Mouse (Mus musculus) limb, embryonic 11.5 days (tissue): ENCODE data around the gene Pmp22. TPM values are rescaled to one million over a fixed set of nuclear protein-coding genes. Genes with fewer than 3 reads are reported as not detected.

Experiments
- ATAC-seq: fragments of 200-750 bp; cut with Nextera tagmentation; 2 replicates; pipeline ENCODE4 v1.8.0; 2017; ENCODE audit warnings: low read depth; ENCODE audit not compliant: insufficient number of reproducible peaks, low FRiP score, low TSS enrichment
- DNase-seq: peaks from one replicate; pipeline ENCODE4 v3.0.0-alpha.2; 2015; ENCODE audit warnings: low spot score
- H3K27ac ChIP-seq: fragments of 300-500 bp; sonication (generic); replicated peaks from 2 replicates; pipeline ENCODE4 v1.5.1; 2014; ENCODE audit warnings: low read depth, mild to moderate bottlenecking, low read length
- H3K27me3 ChIP-seq: fragments of 300-500 bp; sonication (generic); 2 replicates; pipeline ENCODE4 v1.6.1; 2014; ENCODE audit warnings: mild to moderate bottlenecking, low read length, mixed read lengths; ENCODE audit not compliant: control insufficient read depth, insufficient read depth
- H3K36me3 ChIP-seq: fragments of 300-500 bp; sonication (generic); 2 replicates; pipeline ENCODE4 v1.6.1; 2014; ENCODE audit warnings: mild to moderate bottlenecking, low read length, moderate library complexity, mixed read lengths; ENCODE audit not compliant: control insufficient read depth, insufficient read depth
- H3K4me1 ChIP-seq: fragments of 300-500 bp; sonication (generic); 2 replicates; pipeline ENCODE4 v1.6.1; 2014; ENCODE audit warnings: low read length, mixed read lengths; ENCODE audit not compliant: control insufficient read depth, insufficient read depth
- H3K4me2 ChIP-seq: fragments of 300-500 bp; sonication (generic); 2 replicates; pipeline ENCODE4 v1.6.1; 2014; ENCODE audit warnings: low read depth, mild to moderate bottlenecking, moderate library complexity; ENCODE audit not compliant: severe bottlenecking
- H3K4me3 ChIP-seq: fragments of 300-500 bp; sonication (generic); 2 replicates; pipeline ENCODE4 v1.5.1; 2014; ENCODE audit warnings: low read depth, low read length
- H3K9ac ChIP-seq: fragments of 300-500 bp; sonication (generic); 2 replicates; pipeline ENCODE4 v1.6.1; 2014; ENCODE audit warnings: mild to moderate bottlenecking, low read length
- H3K9me3 ChIP-seq: fragments of 300-500 bp; sonication (generic); 2 replicates; pipeline ENCODE4 v1.6.1; 2016; ENCODE audit warnings: low read length; ENCODE audit not compliant: control insufficient read depth
- WGBS: fragments of 180-500 bp; shearing (Covaris S2); extraction: QIAGEN DNeasy Blood & Tissue Kit; methylation state at CpG from one replicate; pipeline ENCODE4 v1.1.7; 2014; 5-methylcytosine and 5-hydroxymethylcytosine counted together
- polyA plus RNA-seq: library from polyadenylated mRNA; unstranded; fragments of >200 nt; fragmentation: Nextera tagmentation; extraction: Ambion mirVana; gene quantifications from 2 replicates; pipeline ENCODE4 v1.2.1, GENCODE M21; 2014

Gene Pmp22
- polyA plus RNA-seq, 1 experiment from 2014 or later, result 51.0 TPM

GRCm38 (mm10) chr11:63130497-63130896, 1.7 kb downstream of the Pmp22 start:
- H3K36me3 ChIP-seq, result no peaks in the 10 kb centered on the region
- DNase-seq (no peak), ATAC-seq (no peak)
- H3K9ac ChIP-seq, result no peak overlapping the region
- H3K4me3 ChIP-seq, result no peak overlapping the region
- H3K4me2 ChIP-seq, result peak overlapping the region; percentile 96
- H3K4me1 ChIP-seq, result peaks cover 41% of the 10 kb centered on the region
- H3K9me3 ChIP-seq, result no peaks in the 10 kb centered on the region
- H3K27me3 ChIP-seq, result peaks cover 15% of the 10 kb centered on the region
- WGBS, result 44% methylated on average over 8 of the region's 8 CpGs
- H3K27ac ChIP-seq, result no peak overlapping the region

- peak overlapping the region; percentile 59 for H3K4me3 ChIP-seq
- H3K4me2 ChIP-seq, result peak overlapping the region; percentile 96
- peaks cover 15% of the 10 kb centered on the region for H3K27me3 ChIP-seq
- H3K36me3 ChIP-seq, result no peaks in the 10 kb centered on the region
- DNase-seq (peak; percentile 54), ATAC-seq (no peak)
- WGBS, result 5% methylated on average over 33 of the region's 33 CpGs
- H3K9me3 ChIP-seq, result no peaks in the 10 kb centered on the region
- H3K9ac ChIP-seq, result peak overlapping the region; percentile 47
- H3K4me1 ChIP-seq, result peaks cover 37% of the 10 kb centered on the region
- H3K27ac ChIP-seq, result no peak overlapping the region
Measured at GRCm38 (mm10) chr11:63131001-63131692, 2.4 kb downstream of the Pmp22 start.

- Histone ChIP-seq H3K4me1 (peaks cover 37% of the 10 kb centered on the region), H3K27me3 (peaks cover 15% of the 10 kb centered on the region), H3K27ac (no peak overlapping the region), H3K4me3 (peak overlapping the region; percentile 59), H3K9ac (peak overlapping the region; percentile 47), H3K4me2 (peak overlapping the region; percentile 96), H3K9me3 (no peaks in the 10 kb centered on the region), H3K36me3 (no peaks in the 10 kb centered on the region)
- DNase-seq (no peak), ATAC-seq (no peak)
- WGBS, result 6% methylated on average over 11 of the region's 11 CpGs
Measured at GRCm38 (mm10) chr11:63131693-63132040, 2.9 kb downstream of the Pmp22 start.

- Histone ChIP-seq H3K9ac (peak overlapping the region; percentile 85), H3K27ac (peak overlapping the region; percentile 64; the same call in 1 of the 2 replicates), H3K4me3 (peak overlapping the region; percentile 59), H3K9me3 (no peaks in the 10 kb centered on the region), H3K36me3 (no peaks in the 10 kb centered on the region), H3K27me3 (peaks cover 15% of the 10 kb centered on the region), H3K4me1 (peaks cover 37% of the 10 kb centered on the region), H3K4me2 (peak overlapping the region; percentile 96)
- 1% methylated on average over 11 of the region's 11 CpGs for WGBS
- ATAC-seq (no peak), DNase-seq (no peak)
Measured at GRCm38 (mm10) chr11:63132151-63132500, 3.3 kb downstream of the Pmp22 start.

GRCm38 (mm10) chr11:63132501-63133435, 4.0 kb downstream of the Pmp22 start:
- WGBS, result under 1% methylated on average over 64 of the region's 66 CpGs
- Histone ChIP-seq H3K9me3 (no peaks in the 10 kb centered on the region), H3K9ac (peak overlapping the region; percentile 85), H3K4me3 (peak overlapping the region; percentile 59), H3K4me1 (peaks cover 37% of the 10 kb centered on the region), H3K27ac (peak overlapping the region; percentile 64; the same call in 1 of the 2 replicates), H3K36me3 (no peaks in the 10 kb centered on the region), H3K27me3 (peaks cover 15% of the 10 kb centered on the region), H3K4me2 (peak overlapping the region; percentile 96)
- ATAC-seq (peak; percentile 55; the same call in 1 of the 2 replicates), DNase-seq (peak; percentile 79)

GRCm38 (mm10) chr11:63134021-63134420, 5.2 kb downstream of the Pmp22 start:
- Histone ChIP-seq H3K27ac (no peak overlapping the region), H3K4me2 (no peak overlapping the region), H3K9me3 (no peaks in the 10 kb centered on the region), H3K9ac (no peak overlapping the region), H3K4me3 (no peak overlapping the region), H3K27me3 (peaks cover 15% of the 10 kb centered on the region), H3K4me1 (peaks cover 37% of the 10 kb centered on the region), H3K36me3 (no peaks in the 10 kb centered on the region)
- ATAC-seq (no peak), DNase-seq (no peak)
- WGBS, result 84% methylated on average over 5 of the region's 5 CpGs

- Histone ChIP-seq H3K9me3 (no peaks in the 10 kb centered on the region), H3K36me3 (no peaks in the 10 kb centered on the region), H3K27ac (no peak overlapping the region; the same call in 1 of the 2 replicates), H3K9ac (no peak overlapping the region; the same call in 1 of the 2 replicates), H3K4me2 (no peak overlapping the region), H3K4me3 (no peak overlapping the region), H3K27me3 (peaks cover 15% of the 10 kb centered on the region), H3K4me1 (peaks cover 30% of the 10 kb centered on the region)
- DNase-seq (peak; percentile 27), ATAC-seq (no peak)
- WGBS, result 62% methylated on average over 15 of the region's 15 CpGs
Measured at GRCm38 (mm10) chr11:63134742-63135482, 6.1 kb downstream of the Pmp22 start.

- peaks cover 14% of the 10 kb centered on the region for H3K27me3 ChIP-seq
- peak; percentile 98 for DNase-seq
- no peak overlapping the region for H3K9ac ChIP-seq
- H3K9me3 ChIP-seq, result no peaks in the 10 kb centered on the region
- no peak overlapping the region for H3K4me3 ChIP-seq
- no peaks in the 10 kb centered on the region for H3K36me3 ChIP-seq
- H3K27ac ChIP-seq, result no peak overlapping the region; the same call in 1 of the 2 replicates
- ATAC-seq, result peak; percentile 67; the same call in 1 of the 2 replicates
- peaks cover 26% of the 10 kb centered on the region for H3K4me1 ChIP-seq
- 8% methylated on average over 8 of the region's 8 CpGs for WGBS
- H3K4me2 ChIP-seq, result no peak overlapping the region
Measured at GRCm38 (mm10) chr11:63135622-63136021, 6.8 kb downstream of the Pmp22 start.
